Mouse (Mus musculus) adrenal gland, adult 2 months (tissue): ENCODE measurements around the gene Snx10. TPM values are rescaled to one million over a fixed set of nuclear protein-coding genes. Genes with fewer than 3 reads are reported as not detected.
A peak's percentile ranks its signal among the peaks of the same experiment; 100 is the strongest.
"Not testable (repeated sequence)": the region's sequence is repeated elsewhere in the genome, so short reads cannot be mapped to it uniquely, and the experiment has no call there.

ENCODE experiments used
- DNase-seq: peaks from one replicate; pipeline ENCODE4 v3.0.0; 2021
- long read RNA-seq: library from polyadenylated mRNA; stranded (forward); transcript quantifications from one replicate; pipeline ENCODE4 v2.0.0, GENCODE M21; 2021
- polyA plus RNA-seq: library from polyadenylated mRNA; depleted of rRNA; stranded (reverse); fragments of >200 nt; gene quantifications from 2 replicates; pipeline ENCODE4 v1.2.3, GENCODE M21; 2012; rRNA removed
- total RNA-seq, 2 experiments: library from RNA; stranded (reverse); gene quantifications; 2 replicates each; pipeline ENCODE4 v1.2.3; 2021

Snx10 gene
- 10 to 100 TPM; 36.2 to 69.2 TPM for total RNA-seq
- 0.81 and 0.95 TPM in 2 replicates for polyA plus RNA-seq
- long read RNA-seq, transcript Snx10-207 (7 exons, 2,464 nt) = major isoform, 30 of 52 reads
- long read RNA-seq, transcript Snx10-201 (7 exons, 2,480 nt) = minor isoform, 13 of 52 reads
- long read RNA-seq, partial matches to known transcripts = 5 of 52 reads
- long read RNA-seq, other reads (novel, unspliced or antisense) = 2 of 52 reads

DNA sequence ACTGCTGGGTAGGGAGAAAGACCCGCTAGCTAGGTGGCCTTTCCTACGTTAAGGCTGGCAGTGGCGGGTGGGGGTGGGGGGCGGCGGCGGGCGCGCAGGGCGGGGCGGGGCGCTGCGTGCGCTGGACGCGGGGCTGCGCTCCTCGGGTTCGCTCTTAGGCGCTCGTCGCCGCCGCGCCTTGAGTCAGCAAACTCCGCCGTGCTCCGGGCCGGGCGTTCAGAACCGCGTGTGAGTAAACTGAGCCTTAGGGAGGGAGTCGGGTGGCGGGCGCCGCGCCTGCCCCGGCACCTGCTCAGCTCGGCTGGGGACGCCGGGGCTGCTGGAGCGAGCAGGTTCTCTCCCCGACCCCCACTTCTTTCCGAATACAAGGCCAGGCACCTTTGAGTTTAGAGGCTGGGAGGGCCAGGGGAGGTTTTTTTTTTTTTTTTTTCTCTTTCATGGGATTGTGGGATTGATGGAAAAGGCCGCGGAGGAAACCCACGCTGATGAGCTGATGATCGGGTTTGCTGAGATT, at the start of gene Snx10:
Snx10 (plus strand) TSS at position 95 of the 514 bp plus-strand sequence.
- peak; percentile 80 for DNase-seq

DNA sequence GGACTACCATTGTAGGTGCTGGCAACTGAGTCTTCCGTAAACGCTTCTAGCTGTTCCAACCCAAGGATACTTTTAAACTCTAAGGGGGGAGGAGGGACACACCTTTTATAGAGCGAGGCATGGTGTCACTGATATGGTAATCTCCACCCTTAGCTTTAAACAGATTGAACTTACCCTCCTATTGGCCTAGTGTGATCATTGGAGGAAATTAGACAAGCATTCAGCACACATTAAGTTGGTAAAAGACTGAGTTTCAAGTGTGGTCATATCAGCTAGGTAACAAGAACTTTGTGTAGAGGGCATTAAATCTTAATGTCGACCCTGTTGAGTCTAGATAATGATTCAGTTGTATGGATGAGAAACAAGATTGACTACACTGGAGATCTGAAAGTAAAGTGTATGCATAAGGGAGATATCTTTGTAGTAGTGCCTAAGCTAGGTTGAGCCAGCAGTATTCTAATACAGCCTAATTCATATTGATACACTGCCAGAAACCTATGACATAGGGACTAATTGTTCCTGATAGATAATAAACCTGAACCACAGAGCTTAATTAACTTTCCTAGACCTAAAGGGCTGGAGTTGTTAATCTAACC, 44.5 kb upstream of the Snx10 start:
- no peak for DNase-seq

DNA sequence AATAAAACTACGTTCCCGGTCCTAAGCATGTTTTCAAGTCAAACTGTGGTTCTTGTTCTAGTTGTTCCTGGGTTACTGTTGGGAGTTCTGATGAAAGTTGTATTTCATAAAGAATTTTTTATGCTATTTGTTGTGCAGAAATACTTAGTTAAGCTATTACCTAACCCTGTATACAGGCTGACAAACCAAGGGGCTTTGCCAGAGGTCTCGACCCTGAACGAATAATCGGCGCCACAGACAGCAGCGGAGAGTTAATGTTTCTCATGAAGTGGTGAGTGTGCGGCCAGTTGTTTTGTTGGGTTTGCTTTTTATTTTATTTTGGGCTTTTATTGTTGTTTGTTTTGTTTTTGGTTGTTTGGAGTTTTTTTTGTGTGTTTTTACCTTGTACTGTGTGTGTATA, 42.2 kb upstream of the Snx10 start:
- DNase-seq = no peak

DNA sequence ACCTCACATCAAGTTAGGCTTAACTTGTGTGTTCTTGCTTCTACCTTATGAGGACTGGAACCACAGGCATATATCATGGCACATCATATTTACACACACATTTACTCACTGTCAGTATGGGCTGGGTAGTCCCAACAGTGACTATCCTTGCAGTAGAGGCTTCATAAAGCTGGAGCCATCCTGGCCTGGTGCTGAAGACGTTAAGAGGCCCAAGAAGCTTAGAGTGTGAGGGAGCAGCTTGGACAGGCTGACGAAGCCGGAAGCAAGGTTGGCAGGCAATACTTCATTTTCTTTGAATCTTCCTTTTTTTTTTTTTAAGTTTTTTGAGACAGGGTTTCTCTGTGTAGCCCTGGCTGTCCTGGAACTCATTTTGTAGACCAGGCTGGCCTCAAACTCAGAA, 39.8 kb upstream of the Snx10 start:
- DNase-seq = no peak

DNA sequence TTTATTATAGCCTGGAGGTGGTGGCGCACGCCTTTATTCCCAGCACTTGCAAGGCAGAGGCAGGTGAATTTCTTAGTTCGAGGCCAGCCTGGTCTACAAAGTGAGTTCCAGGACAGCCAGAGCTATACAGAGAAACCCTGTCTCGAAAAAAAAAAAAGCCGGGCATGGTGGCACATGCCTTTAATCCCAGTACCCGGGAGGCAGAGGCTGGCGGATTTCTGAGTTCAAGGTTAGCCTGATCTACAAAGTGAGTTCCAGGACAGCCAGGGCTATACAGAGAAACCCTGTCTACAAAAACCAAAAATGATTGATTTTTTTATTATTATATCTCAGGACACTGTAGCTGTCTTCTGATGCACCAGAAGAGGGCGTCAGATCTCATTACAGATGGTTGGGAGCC, 39.1 kb upstream of the Snx10 start:
- not testable (repeated sequence) for DNase-seq

DNA sequence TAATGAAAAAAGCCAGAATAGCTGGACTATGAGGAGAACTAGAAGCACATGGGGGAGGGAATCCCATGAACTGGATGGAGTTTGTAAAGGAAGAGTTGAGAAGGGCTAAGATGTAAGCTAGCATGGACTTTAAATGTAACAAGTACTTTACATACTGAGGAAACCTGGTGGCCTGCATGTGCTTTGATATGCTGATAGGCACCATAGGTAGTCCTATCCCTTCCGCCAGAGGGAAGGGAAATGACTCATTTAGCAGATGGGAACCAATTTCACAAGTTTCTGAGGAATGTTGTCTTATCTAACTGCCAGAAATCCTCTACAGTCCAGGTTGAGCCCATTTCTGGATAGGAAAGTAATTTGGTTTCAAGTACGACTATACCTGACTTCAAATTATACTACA, 38.1 kb upstream of the Snx10 start:
- no peak for DNase-seq

DNA sequence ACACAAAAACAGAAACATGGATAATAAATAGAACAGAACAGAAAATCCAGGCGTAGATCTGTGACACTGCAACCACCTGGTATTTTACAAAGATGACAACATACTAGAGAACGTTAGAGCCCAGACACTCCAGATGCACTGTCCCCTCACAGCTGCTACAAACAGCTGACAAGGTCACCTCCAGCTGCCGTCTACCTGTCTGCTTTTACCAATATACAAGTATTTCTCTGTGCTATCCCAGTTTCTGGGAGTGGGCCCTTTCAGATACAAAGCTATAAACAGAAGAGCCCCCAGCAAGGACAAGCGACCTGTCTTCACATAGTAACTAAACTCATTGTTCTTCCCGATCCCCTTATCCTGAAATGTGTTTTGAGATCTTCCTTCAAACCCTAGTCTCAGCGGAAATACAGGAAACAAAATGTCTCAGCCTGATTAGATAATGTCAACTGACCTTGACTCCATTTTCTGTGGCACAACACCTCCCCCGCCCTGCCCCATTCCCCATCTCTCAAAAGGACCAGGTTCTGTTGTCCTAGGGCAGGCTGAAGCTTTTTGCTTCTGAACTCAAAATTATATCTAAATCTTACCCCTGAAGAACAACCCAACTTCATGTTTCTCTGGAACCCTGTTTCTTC, 37.5 kb upstream of the Snx10 start:
- DNase-seq = no peak

DNA sequence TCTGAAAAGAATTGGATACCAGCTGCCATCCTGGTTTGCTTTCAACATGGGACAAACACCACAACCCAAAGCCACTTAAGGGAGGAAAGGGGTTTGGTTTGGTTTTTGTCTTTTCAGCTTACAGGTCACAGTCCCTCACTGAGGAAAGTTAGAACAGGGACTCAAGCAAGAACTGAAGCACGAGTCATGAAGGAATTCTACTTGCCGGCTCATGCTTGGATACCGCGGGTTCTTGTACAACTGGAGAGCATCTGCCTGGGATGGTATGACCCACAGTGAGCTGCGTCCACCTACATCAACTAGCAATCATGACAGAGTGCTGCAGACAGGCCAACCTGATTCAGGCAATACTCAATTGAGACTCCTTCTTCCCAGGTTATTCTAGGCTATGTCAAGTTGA, 37.0 kb upstream of the Snx10 start:
- no peak for DNase-seq

DNA sequence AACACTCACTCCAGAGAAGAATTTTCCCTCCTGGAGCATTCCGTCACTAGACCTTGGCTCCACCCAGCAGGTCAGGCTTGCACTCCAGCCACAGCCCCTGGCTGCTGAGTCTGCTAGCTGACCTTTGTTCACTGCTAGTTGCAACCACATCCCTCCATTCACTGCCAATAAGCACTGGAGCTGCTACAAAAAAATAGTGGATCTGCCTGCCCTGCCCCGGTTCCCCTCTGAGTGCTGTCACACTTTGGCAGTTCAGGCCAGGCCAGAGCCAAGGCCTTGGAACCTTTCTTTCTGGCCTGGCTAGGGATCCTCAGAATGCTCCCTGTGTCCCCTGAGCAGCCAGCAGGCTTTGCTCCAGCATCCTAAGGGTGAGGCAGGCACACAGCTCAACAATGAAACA, 33.9 kb upstream of the Snx10 start:
- DNase-seq = peak; percentile 71

DNA sequence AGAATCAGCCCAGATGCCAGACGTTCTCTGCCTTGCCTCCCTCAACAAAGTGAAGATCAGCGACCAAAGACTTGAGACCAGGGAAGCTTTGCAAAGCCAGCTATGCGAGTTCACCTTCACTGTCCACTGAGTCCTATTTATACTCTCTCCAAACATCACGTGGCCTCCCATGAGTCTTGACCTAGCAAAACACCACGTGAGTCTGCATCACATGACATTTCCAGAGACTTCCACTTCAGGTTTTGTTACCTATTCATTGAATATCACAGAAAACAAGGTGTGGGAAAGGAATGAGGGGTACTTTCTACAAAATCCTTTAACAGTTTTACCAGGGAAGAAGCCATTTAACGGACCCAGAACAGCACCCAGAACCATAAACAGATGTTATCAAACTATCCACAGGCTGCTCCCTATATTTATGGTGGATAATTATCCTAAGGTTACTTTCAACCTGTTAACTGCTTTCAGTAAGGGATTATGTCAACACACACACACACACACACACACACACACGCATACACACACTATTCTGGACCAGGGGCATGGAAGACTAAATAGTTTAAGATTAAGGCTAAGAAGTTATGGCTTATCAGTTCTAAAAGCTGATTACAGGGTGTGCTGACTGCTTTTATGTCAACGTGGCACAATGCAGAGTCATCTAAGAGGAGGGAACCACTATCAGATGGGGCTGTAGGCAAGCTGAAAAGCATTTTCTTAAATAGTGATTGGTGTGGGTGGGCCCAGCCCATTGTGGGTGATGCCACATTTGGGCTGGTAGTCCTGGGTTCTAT, 26.2 kb upstream of the Snx10 start:
- no peak for DNase-seq

DNA sequence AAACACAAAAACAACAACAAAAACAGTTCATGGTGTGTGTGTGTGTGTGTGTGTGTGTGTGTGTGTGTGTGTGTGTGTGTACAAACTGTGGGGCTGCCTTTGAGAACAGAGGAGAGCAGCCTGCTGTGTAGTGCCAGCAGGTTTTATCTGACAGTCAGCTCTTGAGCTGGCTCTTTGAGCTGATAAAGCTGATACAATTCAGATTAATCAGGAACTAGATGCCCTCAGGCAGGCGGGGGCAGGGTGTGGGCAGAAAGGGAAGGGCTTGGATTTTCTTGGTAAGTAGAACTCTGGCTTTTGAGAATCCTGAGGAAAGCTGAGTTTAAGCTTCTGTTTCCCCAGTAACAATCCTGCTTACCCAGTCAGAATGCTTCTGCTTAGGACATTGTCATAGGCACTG, 18.0 kb upstream of the Snx10 start:
- DNase-seq = no peak

DNA sequence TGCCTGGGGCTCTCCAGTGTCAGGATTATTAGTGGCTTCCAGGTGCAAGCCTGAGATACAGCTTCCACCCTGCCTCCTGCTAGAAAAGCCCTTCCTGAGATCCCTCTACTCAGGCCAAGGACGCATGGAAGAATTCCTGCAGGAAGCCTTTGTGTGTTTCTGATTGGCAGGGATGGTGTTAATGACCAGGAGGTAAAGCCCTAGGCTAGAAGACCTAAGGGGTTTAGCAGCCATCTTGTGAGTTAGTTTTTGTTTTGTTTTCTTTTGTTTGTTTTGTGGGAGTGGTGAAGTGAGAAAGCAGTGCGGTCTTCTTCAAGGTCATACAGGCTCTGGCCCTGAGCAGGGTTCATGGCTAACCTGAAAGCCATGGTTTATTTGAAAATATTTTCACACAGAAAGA, 16.1 kb upstream of the Snx10 start:
- DNase-seq = no peak

DNA sequence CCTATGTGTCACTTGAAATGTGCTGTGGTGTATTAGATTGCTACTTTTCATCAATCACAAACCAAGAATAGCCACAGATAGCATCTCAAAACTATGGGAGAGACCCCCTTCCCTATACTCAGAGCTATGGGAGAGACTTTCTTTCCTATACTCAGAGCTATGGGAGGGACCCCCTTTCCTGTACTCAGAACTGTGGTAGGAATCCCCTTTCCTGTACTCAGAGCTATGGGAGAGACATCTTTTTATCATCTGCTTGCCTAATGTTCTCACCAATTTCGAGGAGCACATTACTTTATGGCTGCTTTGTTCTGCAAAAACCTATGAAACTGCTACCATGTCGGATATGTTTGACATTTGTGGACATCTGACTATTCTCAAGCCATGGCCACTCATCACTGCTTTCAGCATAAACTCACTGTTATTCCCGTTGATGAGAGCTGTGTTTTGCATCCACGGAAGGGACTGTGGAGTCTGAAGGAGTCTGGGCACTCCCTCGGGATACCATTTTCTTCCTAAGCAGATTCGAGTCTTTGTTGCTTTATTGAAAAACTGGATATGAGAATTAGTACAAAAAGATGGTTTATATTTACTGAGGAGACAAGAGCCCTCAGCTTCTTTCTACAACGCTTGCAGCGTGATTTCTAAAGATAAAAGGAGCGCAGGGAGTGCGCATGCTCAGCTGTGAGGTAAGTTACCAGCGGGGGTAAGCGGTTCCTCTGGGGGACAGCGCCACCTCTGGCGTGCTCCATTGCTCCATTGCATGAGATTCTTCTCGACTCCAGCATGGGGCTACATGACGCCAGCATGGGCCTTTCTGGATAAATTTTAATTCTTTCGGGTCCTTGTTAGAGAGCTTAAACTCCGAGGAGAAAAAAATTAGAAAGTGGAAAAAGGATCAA, 14.7 kb upstream of the Snx10 start:
- peak; percentile 75 for DNase-seq

DNA sequence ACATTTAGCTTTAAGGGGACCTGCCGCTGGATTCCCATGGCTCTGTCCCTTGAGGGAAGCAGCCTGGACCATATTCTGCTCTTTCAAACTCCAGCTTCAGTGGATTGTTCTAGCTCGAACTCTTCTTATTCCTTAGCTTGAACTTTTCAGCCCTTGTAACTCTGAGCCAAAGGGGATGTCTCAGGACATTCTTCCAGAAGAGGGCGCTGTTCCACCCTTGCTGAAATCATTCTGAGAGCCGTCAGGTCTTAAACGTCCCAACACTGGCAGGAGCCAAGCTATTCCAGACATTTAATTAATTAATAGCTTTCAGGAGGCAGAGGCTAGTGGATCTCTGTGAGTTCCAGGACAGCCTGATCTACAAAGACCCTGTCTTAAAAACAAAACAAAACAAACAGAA, 13.6 kb upstream of the Snx10 start:
- peak; percentile 35 for DNase-seq

DNA sequence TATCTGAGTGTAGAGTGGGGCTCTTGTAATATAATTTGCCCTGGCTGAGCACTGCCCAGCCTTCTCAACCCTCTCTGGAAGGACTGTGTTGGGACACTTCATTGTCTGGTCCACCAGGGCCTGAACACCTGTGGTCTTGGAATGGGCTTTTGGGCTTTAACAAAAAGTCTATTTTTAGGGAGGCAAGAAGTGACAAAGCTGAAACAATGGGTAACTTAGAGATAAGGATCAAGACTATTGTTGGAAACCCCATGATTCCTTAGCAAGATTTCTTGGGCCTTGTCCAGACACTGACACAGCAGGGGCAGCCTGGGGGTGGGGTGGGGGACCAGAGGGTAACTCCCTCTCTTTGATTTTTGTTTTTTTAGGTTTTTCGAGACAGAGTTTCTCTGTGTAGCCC, 12.8 kb upstream of the Snx10 start:
- no peak for DNase-seq

DNA sequence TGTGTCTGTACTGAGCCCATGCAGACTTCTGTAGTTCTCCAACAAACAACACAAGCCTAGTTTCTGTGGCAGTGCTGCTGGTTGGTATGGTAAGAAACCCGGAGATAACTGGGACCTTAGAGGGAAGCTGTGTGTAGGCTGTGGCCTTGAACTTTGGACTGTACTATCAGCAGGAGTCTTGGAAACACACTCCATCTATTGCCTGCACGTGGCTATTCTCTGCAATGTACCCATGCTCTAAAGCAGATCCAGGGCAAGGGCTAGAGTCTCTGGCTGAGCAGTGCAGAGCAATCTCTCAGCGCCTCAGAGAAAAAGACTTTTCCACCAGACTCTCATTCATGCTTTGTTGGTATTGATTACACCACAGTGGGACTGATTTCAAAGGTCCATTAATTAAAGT, 10.0 kb upstream of the Snx10 start:
- no peak for DNase-seq

DNA sequence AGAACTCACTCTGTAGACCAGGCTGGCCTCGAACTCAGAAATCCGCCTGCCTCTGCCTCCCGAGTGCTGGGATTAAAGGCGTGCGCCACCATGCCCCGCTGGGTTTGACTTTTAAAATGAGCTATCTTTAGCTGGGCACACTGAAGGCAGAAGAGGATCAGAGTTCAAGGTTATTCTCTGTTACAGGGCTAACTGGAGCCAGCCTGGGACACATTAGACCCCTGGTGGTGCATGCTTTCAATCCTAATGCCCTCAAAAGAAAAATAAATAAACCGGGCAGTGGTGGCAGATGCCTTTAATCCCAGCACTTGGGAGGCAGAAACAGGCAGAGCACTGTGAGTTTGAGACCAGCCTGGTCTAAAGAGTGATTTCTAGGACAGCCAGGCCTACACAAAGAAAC, 8.8 kb upstream of the Snx10 start:
- DNase-seq = no peak

DNA sequence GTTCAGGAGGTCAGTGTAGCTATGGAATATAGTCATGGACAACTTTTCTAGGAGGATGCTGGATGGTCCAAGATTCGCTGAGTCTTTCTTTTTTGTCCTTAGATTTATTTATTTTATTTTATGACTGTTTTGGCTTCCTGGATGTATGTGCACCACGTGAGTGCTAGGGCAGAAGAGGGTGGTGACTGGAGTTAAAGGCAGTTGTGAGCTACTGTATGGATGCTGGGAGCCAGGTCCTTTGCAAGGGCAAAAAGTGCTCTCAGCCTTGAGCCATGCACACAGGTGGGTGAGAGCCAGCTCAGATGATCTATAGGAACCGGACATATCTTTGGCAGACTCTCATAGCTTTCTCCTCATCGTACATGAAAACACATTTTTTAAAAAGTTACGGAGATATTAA, 391 bp upstream of the Snx10 start:
- DNase-seq = no peak

DNA sequence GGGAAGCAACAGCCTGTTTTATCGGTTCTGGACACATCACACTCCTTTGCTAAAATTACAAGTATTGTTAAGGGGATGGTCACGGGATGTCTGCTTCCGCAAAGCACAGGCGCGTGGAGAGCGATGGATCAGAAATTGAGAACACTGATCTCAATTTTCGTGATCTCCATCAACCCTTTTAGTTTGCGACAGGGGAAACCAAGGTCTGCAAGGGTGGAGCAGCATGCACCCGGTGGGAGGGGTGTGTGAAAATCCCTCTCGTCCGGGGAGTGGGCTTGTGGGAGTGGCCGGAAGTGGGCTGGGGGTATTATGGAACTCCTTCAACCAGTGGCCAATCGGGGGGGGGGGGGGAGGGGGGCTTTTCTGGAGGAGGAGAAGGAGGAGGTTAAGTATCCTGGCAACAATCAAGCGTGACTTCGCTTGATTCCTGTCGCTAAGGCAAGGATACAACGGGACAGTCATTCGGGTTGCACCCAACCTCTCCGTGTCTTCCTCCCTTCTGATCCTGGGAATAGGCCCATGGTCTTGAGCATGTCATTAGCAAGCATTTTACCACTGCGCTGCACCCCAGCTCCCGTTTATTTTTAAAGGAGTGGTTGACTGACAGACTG, 725 bp downstream of the Snx10 start:
- peak; percentile 20 for DNase-seq

DNA sequence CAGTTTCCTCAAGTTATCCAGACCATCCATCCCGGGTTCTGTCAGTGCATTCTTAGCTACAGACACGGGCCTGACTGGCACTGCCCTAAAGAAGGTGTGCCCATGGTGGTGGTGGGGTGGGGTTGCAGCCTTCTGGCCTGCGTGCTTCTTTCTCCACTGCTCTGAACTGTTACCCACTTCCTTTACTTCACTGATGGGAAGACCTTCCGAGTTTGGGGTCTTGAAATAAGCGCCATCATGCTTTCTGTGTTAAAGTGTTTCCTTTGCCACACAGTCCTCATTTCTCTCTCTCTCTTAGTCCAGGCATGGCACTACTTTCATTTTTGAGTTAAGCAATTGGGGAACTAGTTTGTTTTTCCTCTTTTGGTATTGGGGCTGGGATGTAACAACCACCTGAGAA, 1.3 kb downstream of the Snx10 start:
- no peak for DNase-seq

DNA sequence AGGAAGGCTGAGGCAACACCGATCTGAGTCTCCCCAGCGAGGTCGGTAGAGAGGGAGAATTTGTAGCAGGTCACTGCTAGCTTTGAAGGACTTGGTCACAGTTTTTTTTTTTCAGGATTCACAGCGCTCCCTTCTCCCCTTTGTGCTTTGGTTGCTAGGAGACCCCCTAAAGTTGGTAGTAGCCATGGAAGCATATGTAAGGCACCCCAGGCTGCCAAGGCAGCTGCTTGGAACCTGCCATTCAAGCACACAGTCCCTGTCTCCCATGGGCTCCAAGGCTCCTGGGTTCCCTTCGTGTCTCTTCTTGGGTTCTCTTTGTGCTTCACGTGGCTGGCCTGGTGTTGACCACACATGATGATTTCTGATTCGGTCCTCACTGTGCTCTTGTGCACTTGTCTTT, 5.8 kb downstream of the Snx10 start:
- no peak for DNase-seq
